Mouse (Mus musculus) lung, postnatal 0 days (tissue): ENCODE measurements around the gene Il6st.

Source experiments
- CTCF ChIP-seq: IDR thresholded peaks from 2 replicates; pipeline ENCODE4 v1.5.1; 2016; ENCODE audit warnings: antibody characterized with exemption, mild to moderate bottlenecking
- EP300 ChIP-seq: IDR thresholded peaks from 2 replicates; pipeline ENCODE4 v1.6.1; 2016; ENCODE audit warnings: antibody characterized with exemption, mild to moderate bottlenecking, control low read depth

- TF ChIP-seq CTCF, result no peak
- no peak for TF ChIP-seq EP300
These were observed 47.4 kb downstream of the Il6st start for GRCm38 (mm10) chr13:112511261-112511660.
